Mouse (Mus musculus): ENCODE results near the gene Il1rl1.

The Il1rl1 gene

DNA sequence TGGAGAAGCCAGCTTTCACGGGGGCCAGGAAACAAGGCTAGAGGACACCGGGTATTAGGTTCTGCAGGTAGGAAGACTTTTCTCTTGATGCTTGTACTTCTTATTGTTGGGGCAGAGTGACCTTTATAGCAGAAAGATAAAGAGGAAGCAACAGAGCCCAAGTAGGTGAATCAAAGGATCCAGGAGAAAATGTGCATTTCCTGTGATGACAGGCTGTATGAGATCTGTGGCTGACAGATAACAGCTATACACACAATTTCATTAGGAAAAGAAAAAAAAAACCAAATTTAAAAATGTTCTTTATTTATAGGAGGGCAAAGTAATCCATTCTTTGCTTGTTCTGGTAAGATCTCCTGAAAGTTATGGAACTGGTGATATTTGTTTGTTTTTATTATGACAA is 8.0 kb downstream of the Il1rl1 start:
- no peak for DNase-seq (ENCODE audit: low read depth, low spot score)

GRCm38 (mm10) chr1:40439504-40439903 is 10.1 kb downstream of the Il1rl1 start:
- no peak for DNase-seq (ENCODE audit: low read depth, low spot score)

- no peak for DNase-seq (ENCODE audit: low read depth, low spot score)
Observed at GRCm38 (mm10) chr1:40444800-40445199, 15.4 kb downstream of the Il1rl1 start.

DNA sequence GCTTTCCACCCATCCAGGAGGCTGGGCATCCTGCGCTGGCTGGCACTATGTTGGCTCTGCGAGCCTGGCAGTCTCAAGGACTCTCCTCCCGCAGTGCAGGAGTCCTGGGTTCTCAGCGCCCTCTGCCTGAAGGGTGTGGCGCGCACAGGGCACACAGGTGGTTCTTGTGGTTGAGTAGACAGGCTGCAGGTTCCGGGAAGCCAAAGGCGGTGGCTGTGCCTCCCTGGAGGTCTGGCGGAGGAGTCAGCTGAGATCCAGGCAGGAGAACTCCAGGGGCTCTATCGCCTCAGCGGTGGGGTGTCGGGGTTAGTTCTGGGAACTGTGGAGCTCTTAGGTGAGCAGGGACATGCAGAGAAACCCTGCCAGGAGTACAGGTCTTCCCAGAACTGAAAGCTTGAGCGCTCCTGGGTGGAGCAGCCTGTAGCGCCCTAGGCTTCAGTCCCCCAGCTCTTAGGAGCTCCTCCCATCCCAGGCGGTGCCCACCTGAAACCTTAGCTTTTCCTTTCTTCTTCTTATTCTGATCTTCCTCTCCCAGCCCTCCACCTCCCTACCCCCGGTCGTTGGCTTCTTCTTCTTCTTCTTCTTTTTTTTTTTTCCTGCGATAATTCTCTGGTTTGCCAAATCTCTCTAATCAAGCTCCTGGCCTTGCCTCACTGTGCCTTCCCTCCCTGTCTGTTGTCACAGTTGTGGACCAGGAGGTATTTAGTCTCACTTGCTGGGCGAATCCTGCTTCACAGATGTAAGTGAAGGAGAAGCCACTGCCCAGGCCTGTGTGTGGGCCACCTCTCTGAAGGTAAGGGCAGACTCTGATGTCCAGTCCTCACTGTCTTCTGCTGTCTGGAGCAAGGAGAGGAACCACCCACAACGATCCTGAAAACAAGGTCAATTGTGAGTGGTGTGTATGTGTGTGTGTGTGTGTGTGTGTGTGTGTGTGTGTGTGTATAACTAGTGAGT is 36.4 kb downstream of the Il1rl1 start, which contains the start of gene Il18r1:
Gene Il18r1, plus strand, starts transcription at position 76 of the 954 bp plus-strand sequence.
- DNase-seq (ENCODE audit: low read depth, low spot score), result no peak

DNA sequence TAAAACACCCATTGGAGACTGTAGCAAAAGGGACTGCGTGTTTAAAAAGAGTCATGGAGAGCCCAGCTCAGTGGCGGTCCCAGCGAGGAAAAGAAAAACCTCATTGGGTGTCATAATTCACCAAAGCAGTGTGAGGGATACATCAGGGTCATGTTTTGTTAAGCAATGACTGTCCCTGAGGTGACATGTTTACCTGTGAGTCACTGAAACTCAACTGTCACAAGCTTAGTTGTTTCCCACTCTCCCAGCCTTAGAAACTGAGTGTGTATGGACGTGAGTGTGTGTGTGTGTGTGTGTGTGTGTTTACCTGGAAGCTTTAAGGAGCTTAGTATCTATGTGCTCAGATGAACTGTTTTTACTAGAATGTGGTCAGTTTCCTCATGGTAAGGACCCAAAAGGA is 37.9 kb downstream of the Il1rl1 start:
- DNase-seq (ENCODE audit: low read depth, low spot score), result no peak

DNA sequence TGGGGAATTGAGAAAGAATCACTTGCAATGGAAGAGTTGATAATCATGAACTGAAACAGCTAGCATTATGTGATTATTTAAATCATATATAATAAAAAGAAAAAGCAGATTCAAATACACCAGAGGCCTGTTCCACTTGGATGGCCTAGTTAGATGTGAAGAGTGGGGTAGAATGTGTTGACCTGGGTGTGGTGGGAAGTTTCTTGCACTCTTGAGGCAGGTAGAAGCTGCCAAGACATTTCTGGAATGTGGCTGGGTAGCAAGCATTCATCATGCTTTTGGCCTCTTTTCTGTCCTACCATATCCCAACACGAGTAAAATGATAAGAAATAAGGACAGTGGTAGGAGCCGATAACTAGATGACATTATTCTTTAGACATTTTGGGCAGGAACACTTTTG is 39.4 kb downstream of the Il1rl1 start:
- no peak for DNase-seq (ENCODE audit: low read depth, low spot score)

GRCm38 (mm10) chr1:40469900-40470299 is 40.5 kb downstream of the Il1rl1 start:
- DNase-seq (ENCODE audit: low read depth, low spot score), result no peak

GRCm38 (mm10) chr1:40472401-40472800 is 43.0 kb downstream of the Il1rl1 start:
- no peak for DNase-seq (ENCODE audit: low read depth, low spot score)

DNA sequence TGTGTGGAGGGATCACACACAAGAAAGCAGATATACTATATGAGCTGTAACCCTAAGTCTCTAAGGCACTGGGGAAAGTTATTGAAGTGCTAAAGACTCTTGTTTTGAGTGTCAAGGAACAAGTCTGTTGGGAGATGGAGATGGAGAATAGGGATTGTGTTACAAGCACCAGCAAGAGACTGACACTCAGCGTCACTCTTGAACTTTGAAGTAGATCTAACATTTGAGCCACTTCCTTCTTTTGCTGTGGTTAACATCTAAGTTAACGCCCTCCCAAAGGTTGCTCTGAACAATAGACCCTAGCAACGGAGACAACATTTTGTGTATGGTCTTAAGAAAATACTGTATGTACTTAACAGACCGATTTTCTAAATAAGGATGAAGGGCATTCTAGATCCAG is 44.3 kb downstream of the Il1rl1 start:
- no peak for DNase-seq (ENCODE audit: low read depth, low spot score)

GRCm38 (mm10) chr1:40474336-40474735 is 45.0 kb downstream of the Il1rl1 start:
- no peak for DNase-seq (ENCODE audit: low read depth, low spot score)

DNA sequence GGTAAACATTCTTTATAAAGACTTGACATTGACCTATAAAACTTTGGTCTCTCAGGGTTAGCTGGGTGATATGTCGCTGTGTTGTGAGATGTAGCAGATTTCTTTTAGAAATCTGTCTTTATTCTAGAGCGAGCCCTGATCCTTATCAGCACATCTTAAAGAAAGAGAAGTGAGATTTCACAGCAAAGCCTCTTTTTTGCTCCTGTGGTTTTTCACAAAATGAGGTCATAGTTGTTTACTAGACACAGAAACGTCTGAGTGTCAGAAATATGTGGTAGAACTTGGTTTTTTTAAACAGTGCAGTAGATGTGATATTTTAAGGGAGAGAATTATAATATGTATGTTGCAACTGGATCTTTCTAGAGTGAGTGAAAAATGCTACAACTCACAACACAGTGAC is 46.3 kb downstream of the Il1rl1 start:
- no peak for DNase-seq (ENCODE audit: low read depth, low spot score)

- no peak for DNase-seq (ENCODE audit: low read depth, low spot score)
Observed at GRCm38 (mm10) chr1:40476756-40477155, 47.4 kb downstream of the Il1rl1 start.

GRCm38 (mm10) chr1:40479505-40479923 is 50.1 kb downstream of the Il1rl1 start:
- DNase-seq (ENCODE audit: low read depth, low spot score), result no peak

GRCm38 (mm10) chr1:40494594-40494993 is 65.2 kb downstream of the Il1rl1 start:
- no peak for DNase-seq (ENCODE audit: low read depth, low spot score)

DNA sequence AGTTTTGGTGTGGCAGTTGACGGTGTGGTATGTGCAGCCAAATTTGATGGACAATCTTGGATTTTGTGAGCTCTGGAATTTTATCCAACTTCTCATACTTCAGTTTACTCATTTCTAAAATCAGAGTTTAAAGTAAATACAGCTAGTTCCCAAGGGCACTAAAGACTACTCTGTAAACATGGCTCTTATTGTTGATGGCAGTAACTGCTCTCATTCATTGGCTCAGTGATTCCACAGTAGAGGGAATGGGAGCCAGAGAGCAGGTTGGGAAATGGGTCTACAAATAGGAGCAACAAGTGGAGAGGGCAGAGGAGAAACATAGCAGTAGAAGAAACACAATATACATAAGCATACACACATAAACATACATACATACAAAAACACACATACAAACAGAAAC is 70.3 kb downstream of the Il1rl1 start:
- DNase-seq (ENCODE audit: low read depth, low spot score), result no peak

DNA sequence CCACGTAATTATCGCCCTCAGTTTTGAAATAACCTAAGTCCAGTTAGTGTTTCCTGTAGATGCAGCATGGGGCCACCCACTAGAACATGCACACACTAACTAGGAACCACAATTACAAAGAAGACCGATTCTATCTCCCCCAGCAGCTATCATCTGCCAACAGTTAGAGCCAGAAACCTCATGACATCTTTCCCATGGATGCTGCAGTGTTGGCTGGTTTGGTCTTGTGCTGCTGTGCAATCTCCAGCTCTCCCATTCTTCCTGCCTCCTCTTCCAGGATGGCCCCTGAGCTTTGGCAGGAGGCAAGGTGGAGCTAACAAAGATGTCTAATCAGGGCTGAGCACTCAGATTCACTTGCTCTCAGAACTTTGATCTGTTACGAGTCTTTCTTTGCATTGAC is 71.8 kb downstream of the Il1rl1 start:
- DNase-seq (ENCODE audit: low read depth, low spot score), result no peak

DNA sequence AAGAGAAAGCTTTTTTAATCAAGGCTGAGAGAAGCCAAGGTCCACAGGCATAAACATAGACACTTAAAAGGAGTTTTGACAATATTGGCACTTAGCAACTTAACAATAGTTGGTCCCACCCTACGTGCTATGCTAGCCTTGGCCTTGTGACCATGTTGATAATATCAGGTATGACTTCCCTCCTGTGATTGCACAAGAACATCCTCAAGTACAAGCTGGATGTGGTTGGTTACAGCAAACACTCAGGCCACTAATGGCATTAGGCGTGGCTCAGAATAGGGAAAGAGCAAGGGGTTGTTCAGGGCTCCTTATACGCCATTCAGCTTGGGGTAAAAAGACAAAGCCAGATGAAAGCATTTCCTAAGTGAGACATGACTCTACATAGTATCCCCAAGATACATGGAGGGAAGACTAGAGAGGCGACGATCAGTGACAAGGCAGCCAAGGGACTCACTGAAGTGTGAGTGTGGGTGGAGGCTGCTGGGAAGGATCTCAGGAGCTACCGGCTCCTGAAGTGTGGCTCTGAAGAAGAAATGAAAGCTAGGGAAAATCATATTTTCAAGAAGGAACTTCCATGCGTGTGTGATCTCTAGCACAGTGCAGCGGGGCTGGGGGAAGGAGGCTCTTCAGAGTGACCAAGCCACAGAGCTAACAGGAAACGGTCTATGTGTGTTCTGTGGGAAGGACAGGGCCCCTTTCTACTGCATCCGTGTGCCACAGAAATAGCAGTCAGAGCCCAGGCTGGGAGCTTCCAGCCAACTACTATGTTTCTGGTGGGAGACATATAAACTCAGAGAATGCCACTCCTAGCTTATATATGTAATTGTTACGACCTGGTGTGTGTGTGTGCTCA is 72.4 kb downstream of the Il1rl1 start:
- no peak for DNase-seq (ENCODE audit: low read depth, low spot score)

DNA sequence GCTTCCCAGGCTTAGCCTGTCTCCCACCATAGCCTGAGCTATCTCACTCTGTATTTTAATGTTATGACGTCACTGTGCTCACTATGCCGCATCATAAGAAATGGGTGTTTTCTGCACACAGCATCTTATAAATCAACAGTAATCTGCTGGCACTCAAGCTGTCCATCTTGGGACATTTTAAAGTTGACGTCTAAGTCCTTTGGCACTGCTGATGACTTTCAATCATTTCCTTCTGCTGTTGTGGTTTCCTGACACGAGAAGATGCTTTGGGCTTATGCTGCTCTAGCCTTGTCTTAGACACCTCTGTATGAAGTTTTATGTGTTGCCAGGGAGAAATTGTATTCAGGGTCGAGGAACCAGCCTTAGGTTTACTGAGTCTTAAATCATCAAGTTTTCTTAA is 75.2 kb downstream of the Il1rl1 start:
- DNase-seq (ENCODE audit: low read depth, low spot score), result no peak

All from embryo, embryonic 11.5 days (tissue).